Mouse (Mus musculus): ENCODE data around the gene Nmur1. TPM values are rescaled to one million over a fixed set of nuclear protein-coding genes. Genes with fewer than 3 reads are reported as not detected.

The Nmur1 gene
- polyA plus RNA-seq, 1 experiment: 0.11 TPM

DNA sequence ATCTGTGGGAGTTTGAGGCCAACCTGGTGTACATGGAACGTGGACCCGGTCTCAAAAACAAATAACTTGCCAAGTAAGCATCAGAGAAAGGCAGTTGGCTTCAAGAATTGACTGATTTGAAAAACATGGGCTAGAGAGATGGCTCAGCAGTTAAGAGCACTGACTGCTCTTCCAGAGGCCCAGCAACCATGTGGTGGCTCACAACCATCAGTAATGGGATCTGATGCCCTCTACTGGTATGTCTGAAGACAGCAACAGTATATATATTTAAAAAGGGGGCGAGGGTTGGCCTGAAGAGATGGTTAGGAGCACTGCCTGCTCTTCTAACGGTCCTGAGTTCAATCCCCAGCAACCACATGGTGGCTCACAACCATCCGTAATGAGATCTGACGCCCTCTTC lies 62.4 kb downstream of the Nmur1 start:
- no peak for DNase-seq (ENCODE audit: low read depth in 1 of 2, low spot score in 2 of 2)
- Histone ChIP-seq H3K4me1 (ENCODE audit: control insufficient read depth, insufficient read depth, insufficient read length) (peaks cover 3% of the 10 kb centered on the region; the same call in 1 of the 2 replicates), H3K4me3 (ENCODE audit: extremely low read depth, insufficient read depth, insufficient read length) (no peak overlapping the region), H3K27ac (ENCODE audit: insufficient read depth, low read length) (no peak overlapping the region), H3K36me3 (ENCODE audit: control insufficient read depth, insufficient read depth, low read length) (no peaks in the 10 kb centered on the region), H3K27me3 (ENCODE audit: control insufficient read depth, insufficient read depth, low read length) (no peaks in the 10 kb centered on the region)
- TF ChIP-seq POLR2A (IDR thresholded peaks at IDR 0.05; ENCODE audit: low read depth, low read length) (no peak), CTCF (IDR thresholded peaks at IDR 0.05; ENCODE audit: extremely low read depth, insufficient read depth, insufficient read length, insufficient replicate concordance) (peak; percentile 13; the same call in 1 of the 2 replicates)
- WGBS: 32% methylated on average over 6 of the region's 6 CpGs

DNA sequence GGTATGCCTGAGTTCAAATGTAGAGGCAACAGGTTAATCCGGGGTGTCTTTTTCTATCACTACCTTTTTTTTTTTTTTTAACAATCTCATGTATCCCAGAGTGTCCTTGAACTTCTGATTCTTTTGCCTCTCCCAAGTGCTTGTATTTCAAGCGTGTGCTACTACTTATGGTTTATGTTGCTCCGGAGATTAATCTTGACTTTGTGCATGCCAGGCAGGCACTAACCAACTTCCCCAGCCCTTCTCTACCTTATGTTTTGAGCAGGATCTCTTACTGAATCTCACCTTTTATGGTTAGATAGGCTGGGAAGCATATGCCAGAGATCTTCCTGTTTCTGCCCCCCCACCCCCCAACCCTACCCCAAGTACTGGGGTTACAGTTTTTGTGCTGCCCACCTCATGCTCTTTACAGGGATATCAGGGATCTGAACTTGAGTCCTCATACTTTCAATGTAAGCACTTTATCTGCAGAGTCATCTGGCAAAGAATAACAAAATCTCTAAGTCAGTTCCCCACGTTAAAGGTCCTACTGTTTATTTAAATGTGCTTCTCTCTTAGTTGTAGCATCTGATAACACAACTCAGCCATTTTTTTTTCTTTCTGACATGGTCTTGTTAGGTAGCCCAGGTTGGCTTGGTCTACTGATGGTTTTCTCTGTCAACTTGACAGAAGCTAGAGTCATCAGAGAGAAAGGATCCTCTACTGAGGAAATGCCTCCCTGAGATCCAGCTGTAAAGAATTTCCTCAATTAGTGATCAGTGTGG lies 64.0 kb downstream of the Nmur1 start:
- peaks cover 3% of the 10 kb centered on the region for H3K36me3 ChIP-seq (ENCODE audit: control insufficient read depth, insufficient read depth, low read length)
- TF ChIP-seq CTCF (IDR thresholded peaks at IDR 0.05; ENCODE audit: extremely low read depth, insufficient read depth, insufficient read length, insufficient replicate concordance) (no peak), POLR2A (IDR thresholded peaks at IDR 0.05; ENCODE audit: low read depth, low read length) (no peak)
- no peak overlapping the region for H3K27ac ChIP-seq (ENCODE audit: insufficient read depth, low read length)
- no peaks in the 10 kb centered on the region for H3K27me3 ChIP-seq (ENCODE audit: control insufficient read depth, insufficient read depth, low read length)
- H3K4me3 ChIP-seq (ENCODE audit: extremely low read depth, insufficient read depth, insufficient read length): no peak overlapping the region
- peaks cover 6% of the 10 kb centered on the region; the same call in 1 of the 2 replicates for H3K4me1 ChIP-seq (ENCODE audit: control insufficient read depth, insufficient read depth, insufficient read length)
- WGBS: 83% methylated on average over 4 of the region's 4 CpGs
- DNase-seq (ENCODE audit: low read depth in 1 of 2, low spot score in 2 of 2): no peak

DNA sequence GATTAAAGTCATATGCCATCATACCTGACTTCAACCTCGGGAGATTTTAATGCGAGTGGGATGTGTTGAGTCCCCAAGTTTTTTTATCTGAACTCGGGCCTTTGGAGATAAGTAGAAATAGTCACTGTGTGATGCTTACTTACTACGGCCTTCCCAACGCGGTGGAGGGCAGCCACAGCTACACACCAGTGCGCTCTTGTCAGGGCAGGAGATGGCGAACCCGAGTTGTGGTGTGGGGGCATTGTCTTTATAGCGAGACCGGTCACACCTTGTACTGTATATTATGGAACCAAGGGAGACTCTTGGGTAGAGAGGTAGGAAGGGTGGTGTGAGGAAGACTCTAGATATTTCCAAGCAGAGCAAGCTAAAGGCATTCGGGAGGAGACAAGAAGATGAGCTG lies 65.6 kb downstream of the Nmur1 start:
- no peak for DNase-seq (ENCODE audit: low read depth in 1 of 2, low spot score in 2 of 2)
- Histone ChIP-seq H3K27ac (ENCODE audit: insufficient read depth, low read length) (no peak overlapping the region), H3K4me3 (ENCODE audit: extremely low read depth, insufficient read depth, insufficient read length) (peak overlapping the region; percentile 81; the same call in 1 of the 2 replicates), H3K4me1 (ENCODE audit: control insufficient read depth, insufficient read depth, insufficient read length) (peaks cover 6% of the 10 kb centered on the region; the same call in 1 of the 2 replicates), H3K36me3 (ENCODE audit: control insufficient read depth, insufficient read depth, low read length) (peaks cover 13% of the 10 kb centered on the region), H3K27me3 (ENCODE audit: control insufficient read depth, insufficient read depth, low read length) (no peaks in the 10 kb centered on the region)
- TF ChIP-seq CTCF (IDR thresholded peaks at IDR 0.05; ENCODE audit: extremely low read depth, insufficient read depth, insufficient read length, insufficient replicate concordance) (no peak), POLR2A (IDR thresholded peaks at IDR 0.05; ENCODE audit: low read depth, low read length) (no peak)
- WGBS: 15% methylated on average over 12 of the region's 12 CpGs

DNA sequence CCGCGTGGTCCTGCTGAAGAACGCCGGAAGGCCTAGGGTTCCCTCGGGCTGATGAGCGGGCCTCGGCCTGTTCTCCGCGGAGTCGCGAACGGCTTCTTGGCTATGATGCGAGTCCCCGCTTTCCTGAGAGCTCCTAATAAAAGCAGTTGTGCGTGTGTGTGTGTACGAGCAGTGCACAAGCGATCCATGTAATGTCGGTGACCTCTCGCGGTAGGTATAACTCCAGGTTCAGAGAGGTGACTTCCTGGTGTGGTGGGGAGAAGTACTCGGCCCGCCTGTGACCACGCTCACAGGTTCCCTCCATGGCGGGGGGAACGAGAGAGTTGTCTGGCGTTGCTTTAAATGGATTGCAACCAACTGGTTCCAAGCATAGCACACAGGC lies 66.2 kb downstream of the Nmur1 start:
- no peak for DNase-seq (ENCODE audit: low read depth in 1 of 2, low spot score in 2 of 2)
- WGBS: 0% methylated on average over 26 of the region's 26 CpGs
- peak overlapping the region; percentile 81 for H3K4me3 ChIP-seq (ENCODE audit: extremely low read depth, insufficient read depth, insufficient read length)
- H3K36me3 ChIP-seq (ENCODE audit: control insufficient read depth, insufficient read depth, low read length): peaks cover 18% of the 10 kb centered on the region
- H3K27me3 ChIP-seq (ENCODE audit: control insufficient read depth, insufficient read depth, low read length): no peaks in the 10 kb centered on the region
- no peak for TF ChIP-seq POLR2A (IDR thresholded peaks at IDR 0.05; ENCODE audit: low read depth, low read length)
- no peak for TF ChIP-seq CTCF (IDR thresholded peaks at IDR 0.05; ENCODE audit: extremely low read depth, insufficient read depth, insufficient read length, insufficient replicate concordance)
- H3K4me1 ChIP-seq (ENCODE audit: control insufficient read depth, insufficient read depth, insufficient read length): peaks cover 6% of the 10 kb centered on the region; the same call in 1 of the 2 replicates
- H3K27ac ChIP-seq (ENCODE audit: insufficient read depth, low read length): peak overlapping the region; percentile 76

DNA sequence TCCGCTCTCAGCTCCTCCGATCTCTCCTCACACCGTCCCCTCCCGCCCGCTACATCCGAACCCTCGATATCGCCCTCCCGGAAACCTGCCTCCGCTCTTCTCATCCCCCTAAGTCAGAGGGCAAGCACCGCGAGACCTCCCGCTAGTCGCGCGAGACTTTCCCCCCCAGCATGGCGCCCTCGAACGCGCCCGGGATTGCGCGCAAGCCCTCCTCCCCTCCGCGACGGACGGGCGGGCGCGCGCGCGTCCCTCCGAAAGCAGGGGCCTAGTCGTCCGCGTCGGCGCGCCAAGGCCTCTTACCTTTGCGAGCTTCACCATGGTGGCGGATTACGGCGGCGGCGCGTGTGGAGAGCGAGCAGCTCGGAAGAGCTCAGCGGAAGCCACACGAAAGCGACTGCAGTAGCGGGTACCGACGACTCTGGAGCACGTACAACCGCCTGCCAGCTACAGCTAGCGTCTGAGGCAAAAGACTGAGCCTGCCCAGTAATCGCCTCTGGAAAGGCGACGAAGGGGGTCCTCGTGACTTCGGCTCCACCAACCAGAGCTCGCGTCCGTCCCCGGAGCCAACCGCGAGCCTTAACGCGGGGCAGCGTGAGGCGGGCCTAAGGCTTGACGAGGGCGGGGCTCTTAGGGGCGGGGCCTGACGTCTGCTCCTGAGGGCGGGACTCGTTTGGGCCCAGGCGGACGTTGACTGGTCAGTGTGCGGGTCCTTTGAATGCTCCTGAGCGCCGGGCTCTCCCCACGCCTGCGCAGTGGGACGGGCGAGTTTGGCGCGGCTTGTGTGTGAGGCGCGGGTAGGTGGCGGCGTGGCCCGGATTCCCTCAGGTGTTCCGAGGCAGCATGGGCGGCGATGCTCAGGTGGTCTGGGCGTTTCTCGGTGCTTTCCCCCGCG lies 66.9 kb downstream of the Nmur1 start, which contains the start of gene Ncl:
Gene Ncl (minus strand): TSS at position 495 of the 892 bp plus-strand sequence.
- DNase-seq (ENCODE audit: low read depth in 1 of 2, low spot score in 2 of 2): peak; percentile 97
- H3K36me3 ChIP-seq (ENCODE audit: control insufficient read depth, insufficient read depth, low read length): peaks cover 22% of the 10 kb centered on the region
- H3K27me3 ChIP-seq (ENCODE audit: control insufficient read depth, insufficient read depth, low read length): no peaks in the 10 kb centered on the region
- TF ChIP-seq POLR2A (IDR thresholded peaks at IDR 0.05; ENCODE audit: low read depth, low read length): peak; percentile 97
- no peak for TF ChIP-seq CTCF (IDR thresholded peaks at IDR 0.05; ENCODE audit: extremely low read depth, insufficient read depth, insufficient read length, insufficient replicate concordance)
- peak within 1 kb of the TSS; percentile 92 for H3K4me3 ChIP-seq (ENCODE audit: extremely low read depth, insufficient read depth, insufficient read length)
- H3K4me1 ChIP-seq (ENCODE audit: control insufficient read depth, insufficient read depth, insufficient read length): peaks cover 6% of the 10 kb centered on the region; the same call in 1 of the 2 replicates
- WGBS: under 1% methylated on average over 102 of the region's 102 CpGs
- H3K27ac ChIP-seq (ENCODE audit: insufficient read depth, low read length): peak within 1 kb of the TSS; percentile 98

DNA sequence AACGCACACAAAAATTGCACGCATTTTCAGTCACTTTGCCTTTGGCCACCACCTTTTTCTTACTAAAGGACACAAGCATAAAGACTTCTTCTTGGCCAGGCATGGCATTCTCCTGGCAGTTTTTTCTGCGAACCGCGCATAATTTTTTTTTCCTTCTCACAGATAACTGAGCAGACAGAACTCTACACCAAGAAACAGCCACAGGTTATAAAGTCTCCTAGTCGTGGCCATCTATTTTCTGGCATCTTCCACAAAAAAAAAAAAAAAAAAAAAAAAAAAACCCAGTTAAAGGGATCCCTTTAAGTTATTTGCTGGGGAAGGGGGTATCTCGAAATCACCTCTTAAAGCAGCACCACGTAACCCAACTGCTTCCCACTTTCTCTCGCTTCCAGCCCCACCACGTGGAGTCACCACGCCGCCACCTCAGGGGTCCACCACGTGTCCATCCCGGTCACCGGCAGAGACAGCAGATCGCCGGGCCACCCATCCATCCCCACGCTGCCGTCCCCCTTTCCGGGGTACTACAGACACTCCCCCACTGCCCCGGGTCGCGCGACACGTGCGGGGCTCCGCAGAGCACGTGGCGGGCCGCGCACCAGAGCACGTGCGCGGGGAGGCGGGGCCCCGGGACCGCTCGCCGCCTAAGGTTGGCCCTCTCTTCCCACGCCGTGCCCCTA lies 67.7 kb downstream of the Nmur1 start:
- H3K4me1 ChIP-seq (ENCODE audit: control insufficient read depth, insufficient read depth, insufficient read length): peaks cover 6% of the 10 kb centered on the region; the same call in 1 of the 2 replicates
- H3K27ac ChIP-seq (ENCODE audit: insufficient read depth, low read length): peak overlapping the region; percentile 98
- DNase-seq (ENCODE audit: low read depth in 1 of 2, low spot score in 2 of 2): no peak
- H3K36me3 ChIP-seq (ENCODE audit: control insufficient read depth, insufficient read depth, low read length): peaks cover 28% of the 10 kb centered on the region
- H3K27me3 ChIP-seq (ENCODE audit: control insufficient read depth, insufficient read depth, low read length): no peaks in the 10 kb centered on the region
- TF ChIP-seq POLR2A (IDR thresholded peaks at IDR 0.05; ENCODE audit: low read depth, low read length) (no peak), CTCF (IDR thresholded peaks at IDR 0.05; ENCODE audit: extremely low read depth, insufficient read depth, insufficient read length, insufficient replicate concordance) (no peak)
- H3K4me3 ChIP-seq (ENCODE audit: extremely low read depth, insufficient read depth, insufficient read length): peak overlapping the region; percentile 92
- under 1% methylated on average over 41 of the region's 41 CpGs for WGBS

Measured in spleen, adult 2 months (tissue).